Mouse (Mus musculus) midbrain, embryonic 14.5 days (tissue): Measurements from ENCODE around the gene Cryaa. TPM values are rescaled to one million over a fixed set of nuclear protein-coding genes. Genes with fewer than 3 reads are reported as not detected.

ENCODE experiments used
- ATAC-seq: fragments of 200-750 bp; cut with Nextera tagmentation; 2 replicates; pipeline ENCODE4 v1.8.0; 2017; ENCODE audit warnings: moderate number of reproducible peaks, moderate library complexity; ENCODE audit not compliant: low FRiP score, low TSS enrichment
- DNase-seq: peaks from one replicate; pipeline ENCODE4 v3.0.0-alpha.2; 2015
- H3K27ac ChIP-seq: fragments of 300-500 bp; sonication (generic); replicated peaks from 2 replicates; pipeline ENCODE4 v1.5.1; 2014; ENCODE audit warnings: mild to moderate bottlenecking, low read depth, low read length, moderate library complexity
- H3K27me3 ChIP-seq: fragments of 300-500 bp; sonication (generic); 2 replicates; pipeline ENCODE4 v1.6.1; 2014; ENCODE audit warnings: low read length, control low read depth, mixed read lengths; ENCODE audit not compliant: control insufficient read depth, insufficient read depth
- H3K36me3 ChIP-seq: fragments of 300-500 bp; sonication (generic); 2 replicates; pipeline ENCODE4 v1.6.1; 2014; ENCODE audit warnings: low read length, control low read depth; ENCODE audit not compliant: control insufficient read depth, insufficient read depth
- H3K4me1 ChIP-seq: fragments of 300-500 bp; sonication (generic); 2 replicates; pipeline ENCODE4 v1.6.1; 2014; ENCODE audit warnings: mild to moderate bottlenecking, antibody characterized with exemption, low read length, control low read depth; ENCODE audit not compliant: control insufficient read depth, insufficient read depth
- H3K4me2 ChIP-seq: fragments of 300-500 bp; sonication (generic); 2 replicates; pipeline ENCODE4 v1.6.1; 2014; ENCODE audit warnings: mild to moderate bottlenecking, low read length, moderate library complexity
- H3K4me3 ChIP-seq: fragments of 300-500 bp; sonication (generic); replicated peaks from 2 replicates; pipeline ENCODE4 v1.5.1; 2014; ENCODE audit warnings: low read depth, low read length
- H3K9ac ChIP-seq: fragments of 300-500 bp; sonication (generic); replicated peaks from 2 replicates; pipeline ENCODE4 v1.6.1; 2014; ENCODE audit warnings: mild to moderate bottlenecking, low read length, moderate library complexity
- H3K9me3 ChIP-seq: fragments of 300-500 bp; sonication (generic); 2 replicates; pipeline ENCODE4 v1.6.1; 2016; ENCODE audit warnings: low read length, control low read depth, mixed read lengths; ENCODE audit not compliant: control insufficient read depth
- WGBS: fragments of 180-500 bp; shearing (Covaris S2); extraction: QIAGEN DNeasy Blood & Tissue Kit; methylation state at CpG from one replicate; pipeline ENCODE4 v1.1.7; 2014; 5-methylcytosine and 5-hydroxymethylcytosine counted together
- polyA plus RNA-seq: library from polyadenylated mRNA; unstranded; fragments of >200 nt; fragmentation: Nextera tagmentation; extraction: Ambion mirVana; gene quantifications from 2 replicates; pipeline ENCODE4 v1.2.1, GENCODE M21; 2014

The Cryaa gene
- polyA plus RNA-seq, 1 experiment from 2014 or later = not detected

DNA sequence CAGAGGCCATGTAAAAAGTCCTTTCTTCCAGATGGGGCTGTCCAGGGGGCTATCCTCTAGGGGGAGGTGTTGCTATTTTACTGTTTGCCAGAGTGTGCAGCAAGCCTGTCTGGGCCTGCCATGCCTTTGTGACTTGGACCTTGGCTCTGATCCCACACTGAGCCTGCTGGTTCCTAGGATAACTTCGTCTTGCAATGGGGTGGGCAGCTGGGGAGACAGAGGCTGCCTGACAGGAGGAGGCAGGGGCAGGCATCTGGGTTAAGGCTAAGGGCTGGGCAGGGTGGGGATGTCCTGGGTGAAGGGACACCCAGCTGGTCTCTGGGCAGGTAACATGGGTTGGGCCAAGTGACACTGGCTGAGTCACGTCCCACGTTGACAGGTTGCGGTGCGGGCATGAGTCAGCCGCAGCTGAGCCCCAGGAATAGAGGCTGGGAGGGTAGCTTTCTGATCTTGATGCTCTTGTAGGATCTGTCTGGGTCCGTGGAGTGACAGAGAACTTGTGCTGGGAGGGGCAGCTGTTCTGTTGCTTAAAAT, 51.4 kb downstream of the Cryaa start:
- ATAC-seq = no peak
- H3K9ac ChIP-seq = no peak overlapping the region

DNA sequence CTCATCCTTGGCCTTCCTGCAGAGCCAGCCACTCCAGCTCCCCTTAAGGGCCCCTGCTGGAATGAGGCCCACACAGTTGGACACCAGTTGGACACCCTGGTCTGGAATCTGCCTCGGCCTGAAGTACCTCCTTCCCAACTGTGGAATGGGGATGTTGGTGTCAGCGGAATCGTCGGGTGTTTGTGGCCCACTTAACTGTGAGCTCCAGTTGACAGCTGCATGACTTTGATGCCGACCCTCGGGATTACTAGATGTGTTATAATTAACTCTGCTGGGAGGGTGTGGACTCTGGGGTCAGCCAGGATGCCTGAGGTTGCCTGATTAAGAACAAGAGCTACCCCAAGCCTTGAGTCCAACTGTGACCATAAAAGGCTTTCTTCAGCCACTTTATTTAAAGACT, 53.4 kb downstream of the Cryaa start:
- no peaks in the 10 kb centered on the region for H3K27me3 ChIP-seq
- no peak for DNase-seq
- H3K27ac ChIP-seq = no peak overlapping the region
- no peak overlapping the region for H3K4me2 ChIP-seq
- no peak overlapping the region for H3K4me3 ChIP-seq
- no peaks in the 10 kb centered on the region for H3K4me1 ChIP-seq
- no peaks in the 10 kb centered on the region for H3K36me3 ChIP-seq
- ATAC-seq = no peak
- H3K9me3 ChIP-seq = no peaks in the 10 kb centered on the region
- no peak overlapping the region for H3K9ac ChIP-seq
- WGBS = 44% methylated on average over 6 of the region's 6 CpGs

More for the DNA sequence above, 51.4 kb downstream of the Cryaa start:
- peak; percentile 67 for DNase-seq
- no peak overlapping the region for H3K27ac ChIP-seq
- no peaks in the 10 kb centered on the region for H3K4me1 ChIP-seq
- no peaks in the 10 kb centered on the region for H3K27me3 ChIP-seq
- 75% methylated on average over 7 of the region's 7 CpGs for WGBS
- no peaks in the 10 kb centered on the region for H3K36me3 ChIP-seq
- H3K9me3 ChIP-seq = no peaks in the 10 kb centered on the region
- H3K4me3 ChIP-seq = no peak overlapping the region
- H3K4me2 ChIP-seq = no peak overlapping the region

Other genes starting within 250 kb of the Cryaa start
- 32.2 and 40.3 TPM in 2 replicates for gene Wdr4, start 157.8 kb upstream of the Cryaa start, polyA plus RNA-seq
- 419 and 525 TPM in 2 replicates for gene Ndufv3, start 157.7 kb upstream of the Cryaa start, polyA plus RNA-seq
- gene Pknox1, start 113.1 kb upstream of the Cryaa start, polyA plus RNA-seq = 21.1 and 26.0 TPM in 2 replicates
- 4.9 and 5.5 TPM in 2 replicates for gene Cbs, start 40.6 kb upstream of the Cryaa start, polyA plus RNA-seq
- gene U2af1, start 18.9 kb upstream of the Cryaa start, polyA plus RNA-seq = 124 and 168 TPM in 2 replicates
- 15.3 and 19.3 TPM in 2 replicates for gene Sik1, start 178.0 kb downstream of the Cryaa start, polyA plus RNA-seq